Mouse (Mus musculus): ENCODE results near the gene Gpank1.

Gene Gpank1

DNA sequence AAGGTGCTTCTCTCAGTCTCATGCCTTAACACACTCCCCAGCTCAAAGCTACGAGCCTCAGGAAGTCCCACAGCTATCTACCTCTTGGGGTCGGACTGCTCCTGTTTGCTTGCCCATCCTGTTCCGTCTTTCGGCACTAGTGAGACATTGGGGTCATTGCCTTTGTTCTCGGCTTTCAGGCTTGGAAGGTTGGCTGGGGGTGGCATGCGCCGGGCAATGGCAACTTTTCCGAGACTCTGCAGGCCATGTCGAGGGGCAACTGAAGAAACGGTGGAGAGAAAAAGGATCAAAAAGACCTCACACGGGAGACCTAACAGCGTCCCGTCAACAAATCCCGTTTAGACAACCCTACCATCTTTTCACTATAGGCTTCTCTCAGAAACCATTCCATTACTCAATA lies 40.9 kb downstream of the Gpank1 start:
- DNase-seq: peak in 1 of 2 experiments; percentile 5

DNA sequence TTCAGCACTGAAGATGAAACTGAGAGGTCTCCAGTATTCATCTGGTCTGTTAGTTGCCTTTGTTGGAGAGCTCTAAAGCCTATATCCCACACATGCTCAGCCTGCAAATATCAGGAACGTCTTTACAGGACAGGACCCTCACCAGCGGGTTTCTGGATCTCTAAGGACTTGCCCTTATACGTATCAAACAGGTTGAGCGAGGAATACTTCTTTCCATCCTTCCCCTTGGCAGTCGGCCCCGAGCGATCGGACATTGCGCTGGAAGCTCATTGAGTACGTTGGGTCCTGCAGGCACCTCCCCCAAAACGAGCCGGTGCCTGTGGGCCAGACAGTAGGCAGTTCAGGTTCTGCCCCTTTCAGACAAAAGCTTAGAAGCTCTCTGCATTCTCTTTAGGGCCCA lies 41.5 kb downstream of the Gpank1 start:
- peak; percentile 50 to 59 for DNase-seq

DNA sequence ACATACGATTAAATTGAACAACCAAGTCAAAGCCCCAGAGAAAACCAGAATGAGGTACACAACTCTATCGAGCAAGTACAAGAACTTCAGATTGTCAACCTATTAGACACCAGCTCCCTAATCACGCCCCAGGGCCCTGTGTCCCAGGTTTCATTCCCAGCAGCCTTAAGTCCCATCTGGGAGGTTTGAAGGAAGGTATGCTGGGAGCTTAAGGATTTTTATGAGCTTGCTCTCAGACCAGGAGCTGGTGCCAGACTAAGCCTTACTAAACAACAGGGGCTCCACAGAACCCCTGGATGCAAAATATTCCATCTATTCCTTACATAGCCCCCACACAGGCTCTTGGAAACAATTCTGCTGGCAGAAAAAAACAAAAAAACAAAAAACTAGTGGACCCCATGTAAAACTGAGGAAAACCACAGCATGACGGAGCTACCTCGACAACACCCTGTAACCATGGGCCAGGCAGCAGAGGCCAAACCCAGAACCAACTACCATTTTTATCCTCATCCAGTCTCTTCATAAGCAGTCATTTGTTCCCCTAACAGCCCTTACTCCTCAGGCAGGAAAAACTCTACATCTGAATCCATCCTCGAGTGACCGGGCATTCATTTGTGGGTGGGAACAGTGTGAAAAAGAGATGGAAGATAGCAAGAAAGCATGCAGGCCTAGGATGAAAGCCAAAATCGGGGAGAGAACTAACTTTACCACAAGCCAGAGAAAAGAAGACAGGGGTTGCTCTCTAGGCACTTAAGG lies 42.2 kb downstream of the Gpank1 start:
- DNase-seq: peak in 1 of 2 experiments; percentile 33

DNA sequence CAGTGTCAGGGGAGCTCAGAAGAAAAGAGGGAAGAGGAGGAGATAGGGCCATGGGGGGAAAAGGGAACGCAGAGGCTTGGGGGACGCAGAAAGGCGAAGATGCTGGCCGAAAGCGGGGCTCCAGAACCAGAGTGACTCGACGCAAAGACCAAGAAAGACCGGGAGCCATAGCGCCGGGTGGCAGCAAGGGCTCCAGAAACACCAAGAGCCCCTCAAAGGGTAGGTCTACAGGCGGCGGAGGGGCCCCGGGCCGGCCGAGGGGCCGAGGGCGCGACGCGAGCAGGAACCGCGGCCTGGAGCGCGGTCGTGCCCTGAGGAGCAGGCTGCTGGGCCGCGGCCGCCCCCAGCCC lies 42.9 kb downstream of the Gpank1 start:
- no peak for DNase-seq

DNA sequence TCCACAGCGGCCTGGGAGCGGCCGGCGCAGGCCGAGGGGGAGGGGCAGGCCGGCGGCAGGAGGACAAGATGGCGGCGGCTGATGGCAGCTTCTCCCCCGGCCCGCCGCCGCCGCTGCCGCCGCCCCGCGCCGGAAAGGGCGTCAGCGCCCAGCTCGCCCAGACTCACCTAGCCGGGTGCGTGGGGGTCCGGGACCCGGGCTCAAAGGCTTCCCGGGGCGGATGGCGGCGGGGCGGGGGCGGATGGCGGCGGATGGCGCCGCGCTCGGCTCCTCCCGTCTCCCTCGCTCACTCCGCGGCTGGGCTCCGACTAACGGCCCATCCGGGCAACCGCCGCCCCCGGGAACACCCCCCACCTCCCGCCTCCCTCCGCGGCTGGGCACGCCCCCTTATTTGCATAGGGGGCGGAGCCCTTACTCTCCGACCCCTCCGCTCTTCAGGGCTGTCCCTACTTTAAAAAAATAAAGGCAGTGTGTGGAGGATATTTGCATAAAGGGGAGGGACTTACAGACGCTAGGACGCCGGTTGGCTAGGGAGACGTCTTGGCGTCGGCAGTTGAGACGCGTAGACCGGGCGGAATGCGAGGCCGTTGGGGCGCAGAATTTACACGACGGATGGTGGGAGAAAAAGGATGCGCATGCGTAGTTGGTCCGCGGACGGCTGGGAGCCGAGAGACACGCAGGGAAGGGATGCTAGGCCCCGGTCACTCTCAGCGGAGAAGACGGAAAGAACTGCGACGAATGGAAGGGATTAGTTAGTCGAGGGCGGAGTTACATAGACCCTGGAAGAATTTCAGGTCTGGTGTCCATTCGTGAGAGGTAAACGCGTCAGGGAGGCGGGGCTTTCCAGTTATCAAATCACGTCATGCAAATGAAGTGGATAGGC lies 43.6 kb downstream of the Gpank1 start, which contains the start of gene Prrc2a:
TSS of gene Prrc2a (minus strand) at position 330 of the 883 bp plus-strand sequence.
- peak; percentile 98 to 99 for DNase-seq

DNA sequence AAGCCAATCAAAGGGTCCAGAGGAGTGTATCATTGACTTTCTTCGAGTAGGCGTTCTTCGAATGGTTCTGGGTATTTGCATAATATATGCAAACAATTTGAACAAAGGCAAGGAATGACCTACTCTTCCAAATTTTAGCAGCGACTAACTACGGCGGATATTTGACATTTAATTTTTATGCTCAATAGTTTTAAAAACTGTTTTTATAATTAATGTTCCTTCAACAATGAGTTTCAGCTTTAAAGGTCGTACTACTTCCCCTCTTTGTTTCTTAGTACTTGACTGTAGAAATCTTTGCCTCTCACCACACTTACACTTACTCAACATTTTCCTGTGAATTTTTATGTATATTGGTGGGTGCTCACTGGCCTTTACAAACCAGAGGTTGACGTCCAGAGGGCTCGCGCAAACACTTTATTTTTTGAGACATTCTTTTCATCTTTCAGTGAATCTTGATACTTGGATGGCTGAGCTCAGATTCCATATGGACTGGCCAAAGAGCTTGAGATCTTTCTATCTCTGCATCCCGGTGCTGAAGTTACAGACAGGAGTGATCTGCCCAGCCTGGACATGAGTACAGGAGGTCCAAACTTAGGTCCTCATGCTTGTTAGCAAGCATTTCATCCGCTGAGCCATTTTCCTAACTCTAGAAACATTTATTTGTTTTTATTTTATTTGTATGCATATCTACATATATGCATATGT lies 44.3 kb downstream of the Gpank1 start:
- no peak for DNase-seq

DNA sequence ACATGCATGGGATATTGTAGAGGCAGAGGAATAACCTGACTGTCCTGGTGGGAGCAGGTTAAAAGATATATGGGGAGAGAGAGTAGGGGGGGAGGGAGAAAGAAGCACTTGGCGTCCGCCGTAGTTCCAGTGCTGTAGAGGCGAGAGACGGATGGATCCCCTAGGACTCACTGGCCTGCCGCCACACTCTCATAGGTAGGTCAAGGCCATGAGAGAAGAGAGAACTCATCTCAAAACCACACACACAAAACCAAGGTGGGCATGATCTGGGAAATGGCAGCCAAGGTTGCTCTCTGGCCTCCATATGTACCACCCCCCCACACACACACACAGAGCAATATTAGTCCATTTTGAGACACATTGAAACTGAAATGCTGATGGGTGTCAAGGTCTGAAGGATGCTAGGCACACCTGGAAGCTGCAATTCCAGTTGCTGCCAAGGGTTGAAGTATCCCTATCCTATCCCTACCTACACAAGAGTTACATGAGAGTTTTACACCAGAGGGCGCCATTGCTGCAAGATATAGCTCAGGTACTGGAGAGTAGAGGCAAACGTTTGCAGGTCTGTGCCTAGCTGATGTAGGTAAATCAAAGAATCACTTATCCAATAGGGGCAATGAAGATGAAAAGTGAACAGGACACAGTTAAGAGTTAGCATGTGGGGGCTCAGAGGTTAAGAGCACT lies 45.2 kb downstream of the Gpank1 start:
- DNase-seq: peak; percentile 73 to 79

DNA sequence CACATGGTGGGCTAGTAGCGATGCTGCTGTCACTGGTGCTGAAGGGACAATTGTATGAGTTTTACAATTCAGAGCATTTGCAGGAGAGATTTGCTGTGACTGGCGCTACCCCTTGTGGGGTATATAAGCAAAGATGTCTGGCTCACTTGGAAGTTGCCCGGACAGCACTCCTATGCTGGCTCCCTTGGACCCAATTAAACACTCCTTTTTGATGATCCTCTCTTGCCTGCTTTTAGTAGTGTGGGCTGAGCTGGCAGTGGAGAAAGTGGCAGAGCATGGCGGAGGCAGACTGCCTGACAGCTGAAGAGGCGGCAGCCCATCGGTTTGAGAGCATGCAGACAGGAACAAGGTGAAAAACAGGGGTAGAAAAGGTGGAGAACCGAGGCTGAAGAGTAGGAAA lies 46.5 kb downstream of the Gpank1 start:
- no peak for DNase-seq

DNA sequence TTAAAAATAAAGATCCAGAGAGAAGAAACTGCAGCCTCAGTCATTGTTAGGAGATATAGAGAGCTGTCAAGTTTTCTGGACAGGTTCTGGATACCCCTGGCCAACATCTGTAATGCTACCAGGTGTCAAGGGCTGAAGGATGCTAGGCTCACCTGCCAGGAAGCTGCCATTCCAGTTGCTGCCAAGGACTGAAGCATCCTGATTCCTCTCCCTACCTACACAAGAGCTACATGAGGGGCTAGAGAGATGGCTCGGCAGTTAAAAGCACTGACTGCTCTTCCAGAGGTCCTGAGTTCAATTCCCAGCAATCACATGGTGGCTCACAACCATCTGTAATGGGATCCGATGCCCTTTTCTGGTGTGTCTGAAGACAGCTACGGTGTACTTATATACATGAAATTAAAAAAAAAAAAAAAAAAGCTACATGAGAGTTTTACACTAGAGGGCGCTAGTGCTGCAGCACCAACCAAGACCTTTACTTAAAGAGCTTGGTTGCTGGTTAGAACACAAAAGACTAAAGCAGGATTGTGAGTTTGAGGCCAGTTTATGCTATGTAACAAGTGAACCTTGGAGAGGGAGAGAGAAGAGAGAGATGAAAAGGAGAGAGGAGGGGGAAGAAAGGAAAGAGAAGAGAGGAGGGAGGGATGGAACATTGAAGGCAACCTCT lies 47.4 kb downstream of the Gpank1 start:
- DNase-seq: peak in 1 of 2 experiments; percentile 58

DNA sequence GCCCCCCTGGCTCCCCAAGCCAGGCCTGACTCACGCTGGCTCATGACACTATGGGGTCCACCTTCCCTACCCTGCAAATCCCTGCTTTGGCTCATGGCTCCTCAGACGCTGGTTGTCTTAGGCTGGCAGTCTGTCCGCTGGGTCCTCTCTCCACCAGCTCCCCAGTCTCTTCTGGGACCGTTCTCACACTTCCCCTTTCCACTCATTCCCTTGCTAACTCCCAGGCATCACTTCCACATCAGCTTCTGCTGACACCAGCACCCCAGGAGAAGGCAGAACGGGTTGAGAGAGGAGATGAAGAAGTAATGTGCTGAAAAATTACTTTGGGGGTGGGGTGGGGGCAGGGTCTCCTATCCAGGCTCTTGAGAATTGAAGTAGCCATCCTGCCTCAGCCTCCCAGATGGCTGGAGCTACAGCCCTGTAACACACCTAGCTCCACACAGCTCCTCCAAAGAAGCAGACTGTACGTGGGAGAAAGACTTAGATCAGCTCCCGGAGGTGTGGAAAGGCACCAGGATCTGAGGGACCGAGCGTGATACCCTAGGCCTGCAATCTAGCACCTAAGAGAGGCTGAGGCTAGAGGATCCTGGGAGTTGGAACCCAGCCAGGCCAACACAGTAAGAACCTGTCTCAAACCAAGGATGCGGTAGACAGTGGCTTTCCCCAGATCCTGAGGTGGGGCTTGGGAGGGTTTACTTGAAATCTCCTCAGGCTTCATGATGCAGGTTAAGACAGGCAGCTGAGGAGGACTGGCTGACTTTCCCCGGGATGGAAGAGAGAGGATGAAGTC lies 51.4 kb downstream of the Gpank1 start:
- DNase-seq: no peak

DNA sequence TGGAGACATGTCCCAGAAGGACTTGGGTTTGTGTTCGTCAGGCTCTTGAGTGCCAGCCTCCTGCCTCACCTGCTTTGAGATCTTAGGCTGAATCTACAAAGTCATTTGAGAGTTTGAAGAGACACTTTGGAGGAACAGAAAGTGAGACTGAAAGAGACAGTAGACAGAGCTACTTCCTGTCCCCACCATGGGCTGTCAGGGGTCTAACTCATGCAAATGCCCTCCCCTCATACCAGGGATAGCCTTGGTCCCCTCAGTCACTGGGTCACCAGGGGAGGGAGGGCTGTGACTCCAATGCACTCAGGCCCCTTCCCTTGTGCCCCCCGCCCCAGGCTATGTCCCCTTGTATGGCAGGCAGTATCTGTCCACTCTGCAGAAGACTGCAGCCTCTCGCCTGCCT lies 52.1 kb downstream of the Gpank1 start:
- DNase-seq: no peak

Data from kidney, postnatal 4 days (tissue).